ENCODE assay signal across 26 mouse cellular contexts in the genomic region with DNA sequence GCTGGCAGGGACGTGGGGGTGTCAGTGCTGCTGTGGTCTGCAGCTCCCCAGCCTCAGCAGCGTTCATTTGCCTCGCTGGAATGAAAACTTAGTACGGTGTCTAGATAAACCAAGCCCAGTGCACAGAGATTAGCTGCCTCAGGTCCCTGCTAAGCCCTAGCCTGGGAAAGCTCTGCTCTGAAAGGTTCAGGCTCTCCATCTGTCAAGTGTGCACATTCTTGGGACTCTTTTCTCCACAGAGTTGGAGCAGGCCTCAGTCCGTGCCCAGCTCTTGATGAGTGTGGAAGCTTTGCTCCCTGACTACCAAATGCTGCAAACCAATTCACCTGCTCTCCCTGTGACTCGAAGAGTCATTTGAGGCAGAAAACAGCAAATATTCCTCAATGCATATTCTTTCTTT. TPM values are rescaled to one million over a fixed set of nuclear protein-coding genes. Genes with fewer than 3 reads are reported as not detected.
DNase-seq lines count a peak whose midpoint lies in the region; ATAC-seq and TF ChIP-seq lines count a peak whose summit lies in the region.
"Had no signal": no experiment of that assay in that cellular context is flagged by ENCODE, and none has a peak within 500 bp of the region (broad histone marks: within the 10 kb centered on the region; RNA-seq: fewer than 3 reads in every experiment).

No protein-coding gene starts in this region.

- no peak overlapping the region for H3K9ac ChIP-seq in forebrain, embryonic 11.5 days (ENCODE audit: low read length)
- H3K9ac ChIP-seq in heart, embryonic 13.5 days: no peak overlapping the region
- H3K9ac ChIP-seq in forebrain, embryonic 16.5 days (replicated peaks; ENCODE audit: low read depth, low read length): no peak overlapping the region
- H3K9ac ChIP-seq: embryonic facial prominence, embryonic 12.5 days; hindbrain, embryonic 14.5 days; kidney, embryonic 15.5 days had no signal

- no peak overlapping the region for H3K4me2 ChIP-seq in forebrain, embryonic 11.5 days (ENCODE audit: low read depth, low read length, severe bottlenecking)
- H3K4me2 ChIP-seq in heart, embryonic 13.5 days: no peak overlapping the region
- H3K4me2 ChIP-seq in forebrain, embryonic 16.5 days (ENCODE audit: low read length): no peak overlapping the region
- H3K4me2 ChIP-seq: embryonic facial prominence, embryonic 12.5 days; hindbrain, embryonic 14.5 days; kidney, embryonic 15.5 days had no signal

- no peaks in the 10 kb centered on the region for H3K9me3 ChIP-seq in forebrain, embryonic 10.5 days
- H3K9me3 ChIP-seq in forebrain, embryonic 11.5 days (ENCODE audit: control insufficient read depth, low read length): no peaks in the 10 kb centered on the region
- no peaks in the 10 kb centered on the region for H3K9me3 ChIP-seq in heart, embryonic 13.5 days
- no peaks in the 10 kb centered on the region for H3K9me3 ChIP-seq in forebrain, embryonic 16.5 days (ENCODE audit: control insufficient read depth, low read length)
- H3K9me3 ChIP-seq: embryonic facial prominence, embryonic 12.5 days; G1E; hindbrain, embryonic 10.5 days; kidney, embryonic 15.5 days had no signal

- ATAC-seq in forebrain, embryonic 11.5 days (replicated peaks; ENCODE audit: low FRiP score): no peak
- 0 out of 2 replicates have a peak, but pooled peaks have one; percentile 28 for ATAC-seq in heart, embryonic 13.5 days (ENCODE audit: extremely low read depth, insufficient number of reproducible peaks, low FRiP score, low TSS enrichment)
- no peak for ATAC-seq in forebrain, embryonic 16.5 days
- ATAC-seq: CD4-positive, CD25-positive, alpha-beta regulatory T cell, adult 4 months; intestine, embryonic 16.5 days had no signal

- peaks cover 100% of the 10 kb centered on the region for H3K27me3 ChIP-seq in forebrain, embryonic 10.5 days (ENCODE audit: poor library complexity, severe bottlenecking)
- H3K27me3 ChIP-seq in forebrain, embryonic 11.5 days (ENCODE audit: control insufficient read depth, insufficient read depth, low read length): peaks cover 47% of the 10 kb centered on the region
- H3K27me3 ChIP-seq in heart, embryonic 13.5 days (replicated peaks): peaks cover 82% of the 10 kb centered on the region
- H3K27me3 ChIP-seq in forebrain, embryonic 16.5 days (replicated peaks; ENCODE audit: control insufficient read depth, insufficient read depth, low read length): peaks cover 3% of the 10 kb centered on the region; the same call in 1 of the 2 replicates

- no peak for TF ChIP-seq CTCF in brain, embryonic 14.5 days (IDR thresholded peaks at IDR 0.05; ENCODE audit: borderline replicate concordance, extremely low read depth, insufficient read depth, insufficient read length)

- no peak overlapping the region for H3K4me3 ChIP-seq in forebrain, embryonic 10.5 days
- H3K4me3 ChIP-seq in forebrain, embryonic 11.5 days (ENCODE audit: low read depth, low read length): no peak overlapping the region
- no peak overlapping the region for H3K4me3 ChIP-seq in heart, embryonic 13.5 days
- H3K4me3 ChIP-seq in forebrain, embryonic 16.5 days (replicated peaks; ENCODE audit: low read length): no peak overlapping the region
- H3K4me3 ChIP-seq: embryonic facial prominence, embryonic 12.5 days; hindbrain, embryonic 10.5 days; kidney, embryonic 15.5 days had no signal

- no peak for DNase-seq in forebrain, embryonic 10.5 days (ENCODE audit: extremely low spot score, low spot score)
- DNase-seq in forebrain, embryonic 11.5 days (ENCODE audit: low spot score): no peak
- DNase-seq in heart, postnatal 4 days: no peak
- DNase-seq in brain, embryonic 14.5 days (ENCODE audit: low read depth): peak; percentile 68
- DNase-seq in left cerebral cortex, postnatal 10 days (ENCODE audit: extremely low spot score in 1 of 2, low spot score in 2 of 2): no peak
- DNase-seq: adrenal gland, postnatal 10 days; B cell, adult 2 months; cerebellum, adult 11-12 months; cerebellum, adult 9-10 months; cerebellum, postnatal 25 days; gastrocnemius, postnatal 10 days; kidney, adult 2 months had no signal

- no peak for TF ChIP-seq POLR2A in brain, embryonic 14.5 days (IDR thresholded peaks at IDR 0.05; ENCODE audit: borderline replicate concordance, extremely low read depth, insufficient read depth, insufficient read length, poor library complexity, severe bottlenecking)

- no peaks in the 10 kb centered on the region for H3K36me3 ChIP-seq in forebrain, embryonic 10.5 days (replicated peaks)
- no peaks in the 10 kb centered on the region for H3K36me3 ChIP-seq in forebrain, embryonic 11.5 days (ENCODE audit: control insufficient read depth, insufficient read depth, low read length)
- H3K36me3 ChIP-seq in heart, embryonic 13.5 days: no peaks in the 10 kb centered on the region
- no peaks in the 10 kb centered on the region for H3K36me3 ChIP-seq in forebrain, embryonic 16.5 days (ENCODE audit: control insufficient read depth, insufficient read depth)
- H3K36me3 ChIP-seq: embryonic facial prominence, embryonic 12.5 days; G1E; hindbrain, embryonic 10.5 days; kidney, embryonic 15.5 days had no signal

- peaks cover 56% of the 10 kb centered on the region for H3K4me1 ChIP-seq in forebrain, embryonic 10.5 days
- peaks cover 29% of the 10 kb centered on the region for H3K4me1 ChIP-seq in forebrain, embryonic 11.5 days (replicated peaks; ENCODE audit: control insufficient read depth, insufficient read depth, low read length)
- H3K4me1 ChIP-seq in heart, embryonic 13.5 days: peaks cover 54% of the 10 kb centered on the region
- H3K4me1 ChIP-seq in forebrain, embryonic 16.5 days (replicated peaks; ENCODE audit: control insufficient read depth, insufficient read depth, low read length): peaks cover 57% of the 10 kb centered on the region

- 81% methylated on average over 6 of the region's 6 CpGs for WGBS in forebrain, embryonic 10.5 days
- WGBS in forebrain, embryonic 11.5 days: 72% methylated on average over 6 of the region's 6 CpGs
- 32% methylated on average over 6 of the region's 6 CpGs for WGBS in heart, embryonic 13.5 days
- 62% methylated on average over 6 of the region's 6 CpGs for WGBS in forebrain, embryonic 16.5 days

- intact Hi-C loops in left cerebral cortex, postnatal 10 days (cut with DNase I): loop anchor here (5.0 kb wide), 1 partner anchor 65 kb away; no protein-coding TSS in a partner anchor

- H3K27ac ChIP-seq in forebrain, embryonic 10.5 days: peak overlapping the region; percentile 8; the same call in 1 of the 2 replicates
- H3K27ac ChIP-seq in forebrain, embryonic 11.5 days (ENCODE audit: low read depth, low read length): no peak overlapping the region
- H3K27ac ChIP-seq in heart, embryonic 13.5 days (replicated peaks): peak overlapping the region; percentile 51; the same call in 1 of the 2 replicates
- H3K27ac ChIP-seq in forebrain, embryonic 16.5 days (ENCODE audit: low read length): peak overlapping the region; percentile 29; the same call in 1 of the 2 replicates
- H3K27ac ChIP-seq: embryonic facial prominence, embryonic 12.5 days; hindbrain, embryonic 10.5 days; hindbrain, embryonic 14.5 days; kidney, embryonic 15.5 days had no signal

RNA-seq across cellular contexts. Expression of a gene that starts 43.5 kb away (rescaled TPM):
- polyA plus RNA-seq in forebrain, embryonic 10.5 days (2016; fragmentation: Nextera tagmentation; extraction: Ambion mirVana): not detected in 2 replicates
- polyA plus RNA-seq in forebrain, embryonic 11.5 days (2014; fragmentation: Nextera tagmentation; extraction: Ambion mirVana): not detected in 2 replicates
- not detected in 2 replicates for polyA plus RNA-seq in heart, embryonic 13.5 days (2015; fragmentation: Nextera tagmentation; extraction: Ambion mirVana)
- total RNA-seq in heart, postnatal 4 days (2021): not detected
- 0.11 and 0.29 TPM in 2 replicates for polyA plus RNA-seq in brain, embryonic 14.5 days (2012; rRNA removed)
- polyA plus RNA-seq in forebrain, embryonic 16.5 days (2015; fragmentation: Nextera tagmentation; extraction: Ambion mirVana): 0.17 and 0.77 TPM in 2 replicates
- not detected for total RNA-seq in left cerebral cortex, postnatal 10 days (2021)
- total RNA-seq: adrenal gland, postnatal 10 days; adrenal gland, postnatal 4 days; gastrocnemius, postnatal 10 days; gastrocnemius, postnatal 4 days; heart, adult 8-10 months had no signal
- polyA plus RNA-seq: CD4-positive, CD25-positive, alpha-beta regulatory T cell, adult 4 months; cortical plate, adult 2 months; embryonic facial prominence, embryonic 12.5 days; G1E; heart, postnatal 0 days; hindbrain, embryonic 10.5 days; hindbrain, embryonic 14.5 days; intestine, embryonic 16.5 days; kidney, adult 2 months; kidney, embryonic 15.5 days had no signal
